Mouse (Mus musculus) intestine, postnatal 0 days (tissue): ENCODE results near the gene Pde4d. TPM values are rescaled to one million over a fixed set of nuclear protein-coding genes. Genes with fewer than 3 reads are reported as not detected.

Source experiments
- ATAC-seq: fragments of 200-750 bp; cut with Nextera tagmentation; 2 replicates; pipeline ENCODE4 v1.8.0; 2017; ENCODE audit warnings: mild to moderate bottlenecking, moderate TSS enrichment, moderate library complexity
- H3K27ac ChIP-seq: fragments of 300-500 bp; sonication (generic); 2 replicates; pipeline ENCODE4 v1.5.1; 2014; ENCODE audit warnings: mild to moderate bottlenecking, low read depth, low read length, moderate library complexity
- H3K27me3 ChIP-seq: fragments of 300-500 bp; sonication (generic); replicated peaks from 2 replicates; pipeline ENCODE4 v1.6.1; 2014; ENCODE audit warnings: low read length, mixed read lengths; ENCODE audit not compliant: control insufficient read depth, insufficient read depth
- H3K36me3 ChIP-seq: fragments of 300-500 bp; sonication (generic); 2 replicates; pipeline ENCODE4 v1.6.1; 2014; ENCODE audit warnings: mild to moderate bottlenecking, moderate library complexity; ENCODE audit not compliant: control insufficient read depth, insufficient read depth
- H3K4me1 ChIP-seq: fragments of 300-500 bp; sonication (generic); replicated peaks from 2 replicates; pipeline ENCODE4 v1.6.1; 2014; ENCODE audit warnings: antibody characterized with exemption, low read length, mixed read lengths; ENCODE audit not compliant: control insufficient read depth, insufficient read depth
- H3K4me2 ChIP-seq: fragments of 300-500 bp; sonication (generic); replicated peaks from 2 replicates; pipeline ENCODE4 v1.6.1; 2014; ENCODE audit warnings: low read depth, mild to moderate bottlenecking, moderate library complexity
- H3K4me3 ChIP-seq: fragments of 300-500 bp; sonication (generic); 2 replicates; pipeline ENCODE4 v1.5.1; 2014; ENCODE audit warnings: low read depth, low read length
- H3K9ac ChIP-seq: fragments of 300-500 bp; sonication (generic); 2 replicates; pipeline ENCODE4 v1.6.1; 2014; ENCODE audit warnings: mild to moderate bottlenecking, low read depth, low read length
- H3K9me3 ChIP-seq: fragments of 300-500 bp; sonication (generic); 2 replicates; pipeline ENCODE4 v1.6.1; 2016; ENCODE audit warnings: mixed run types; ENCODE audit not compliant: control insufficient read depth
- CTCF ChIP-seq: sonication (generic); IDR thresholded peaks from 2 replicates; pipeline ENCODE4 v1.5.1; 2016; ENCODE audit warnings: low read depth, mild to moderate bottlenecking, control low read depth, antibody characterized with exemption, moderate library complexity
- WGBS: fragments of 180-500 bp; shearing (Covaris S2); extraction: QIAGEN DNeasy Blood & Tissue Kit; methylation state at CpG from one replicate; pipeline ENCODE4 v1.1.7; 2014; 5-methylcytosine and 5-hydroxymethylcytosine counted together
- polyA plus RNA-seq: library from polyadenylated mRNA; unstranded; fragments of >200 nt; fragmentation: Nextera tagmentation; extraction: Ambion mirVana; gene quantifications from 2 replicates; pipeline ENCODE4 v1.2.1, GENCODE M21; 2015

The Pde4d gene
- polyA plus RNA-seq, 1 experiment from 2014 or later: 17.8 TPM

- H3K9me3 ChIP-seq: no peaks in the 10 kb centered on the region
- no peak overlapping the region for H3K4me3 ChIP-seq
- H3K4me2 ChIP-seq: no peak overlapping the region
- no peak overlapping the region for H3K9ac ChIP-seq
- no peaks in the 10 kb centered on the region for H3K36me3 ChIP-seq
- no peak for ATAC-seq
- H3K27ac ChIP-seq: no peak overlapping the region
- WGBS: 82% methylated on average over 6 of the region's 6 CpGs
- H3K4me1 ChIP-seq: no peaks in the 10 kb centered on the region; the same call in 1 of the 2 replicates
- TF ChIP-seq CTCF: peak; percentile 33; the same call in 1 of the 2 replicates
- H3K27me3 ChIP-seq: no peaks in the 10 kb centered on the region
Observed at GRCm38 (mm10) chr13:108646801-108647200, 197.1 kb downstream of the Pde4d start.

- H3K4me3 ChIP-seq: no peak overlapping the region
- no peak overlapping the region for H3K27ac ChIP-seq
- H3K4me1 ChIP-seq: no peaks in the 10 kb centered on the region; the same call in 1 of the 2 replicates
- H3K9me3 ChIP-seq: no peaks in the 10 kb centered on the region
- no peak overlapping the region for H3K9ac ChIP-seq
- H3K36me3 ChIP-seq: no peaks in the 10 kb centered on the region
- 60% methylated on average over 11 of the region's 11 CpGs for WGBS
- no peak for ATAC-seq
- TF ChIP-seq CTCF: no peak
- no peaks in the 10 kb centered on the region for H3K27me3 ChIP-seq
- no peak overlapping the region for H3K4me2 ChIP-seq
Observed at GRCm38 (mm10) chr13:108647239-108647638, 197.5 kb downstream of the Pde4d start.

- Histone ChIP-seq H3K27ac (no peak overlapping the region), H3K4me1 (no peaks in the 10 kb centered on the region), H3K9ac (no peak overlapping the region), H3K9me3 (no peaks in the 10 kb centered on the region), H3K4me3 (no peak overlapping the region), H3K36me3 (no peaks in the 10 kb centered on the region), H3K4me2 (no peak overlapping the region), H3K27me3 (no peaks in the 10 kb centered on the region)
- no peak for ATAC-seq
- 67% methylated on average over 10 of the region's 10 CpGs for WGBS
- no peak for TF ChIP-seq CTCF
Observed at GRCm38 (mm10) chr13:108654026-108654723, 204.4 kb downstream of the Pde4d start.

- Histone ChIP-seq H3K4me1 (no peaks in the 10 kb centered on the region), H3K9ac (no peak overlapping the region), H3K36me3 (no peaks in the 10 kb centered on the region), H3K9me3 (no peaks in the 10 kb centered on the region), H3K27me3 (no peaks in the 10 kb centered on the region), H3K4me2 (no peak overlapping the region), H3K27ac (no peak overlapping the region), H3K4me3 (no peak overlapping the region)
- TF ChIP-seq CTCF: no peak
- ATAC-seq: no peak
Observed at GRCm38 (mm10) chr13:108666579-108666978, 216.8 kb downstream of the Pde4d start.

- Histone ChIP-seq H3K27ac (no peak overlapping the region), H3K4me2 (no peak overlapping the region), H3K4me3 (no peak overlapping the region), H3K9ac (no peak overlapping the region), H3K9me3 (no peaks in the 10 kb centered on the region), H3K27me3 (no peaks in the 10 kb centered on the region), H3K36me3 (no peaks in the 10 kb centered on the region), H3K4me1 (no peaks in the 10 kb centered on the region)
- no peak for TF ChIP-seq CTCF
- no peak for ATAC-seq
- WGBS: 94% methylated on average over 1 of the region's 1 CpGs
Observed at GRCm38 (mm10) chr13:108667077-108667476, 217.3 kb downstream of the Pde4d start.

- TF ChIP-seq CTCF: no peak
- Histone ChIP-seq H3K4me2 (no peak overlapping the region), H3K4me1 (no peaks in the 10 kb centered on the region), H3K36me3 (no peaks in the 10 kb centered on the region), H3K27ac (no peak overlapping the region), H3K9me3 (no peaks in the 10 kb centered on the region), H3K27me3 (no peaks in the 10 kb centered on the region), H3K4me3 (no peak overlapping the region), H3K9ac (no peak overlapping the region)
- ATAC-seq: peak; percentile 56
Observed at GRCm38 (mm10) chr13:108677056-108677455, 227.3 kb downstream of the Pde4d start.

GRCm38 (mm10) chr13:108683018-108683417 lies 233.3 kb downstream of the Pde4d start:
- no peak overlapping the region for H3K4me3 ChIP-seq
- H3K27me3 ChIP-seq: no peaks in the 10 kb centered on the region
- no peaks in the 10 kb centered on the region for H3K9me3 ChIP-seq
- no peaks in the 10 kb centered on the region for H3K36me3 ChIP-seq
- no peak for TF ChIP-seq CTCF
- ATAC-seq: no peak
- no peak overlapping the region for H3K9ac ChIP-seq
- H3K4me2 ChIP-seq: no peak overlapping the region
- H3K27ac ChIP-seq: no peak overlapping the region
- no peaks in the 10 kb centered on the region for H3K4me1 ChIP-seq
- WGBS: 60% methylated on average over 4 of the region's 4 CpGs
